Mouse (Mus musculus): ENCODE results near the gene Olfr503. TPM values are rescaled to one million over a fixed set of nuclear protein-coding genes. Genes with fewer than 3 reads are reported as not detected.

Gene Olfr503
- polyA plus RNA-seq (2017; shearing (Covaris generic)) = not detected

DNA sequence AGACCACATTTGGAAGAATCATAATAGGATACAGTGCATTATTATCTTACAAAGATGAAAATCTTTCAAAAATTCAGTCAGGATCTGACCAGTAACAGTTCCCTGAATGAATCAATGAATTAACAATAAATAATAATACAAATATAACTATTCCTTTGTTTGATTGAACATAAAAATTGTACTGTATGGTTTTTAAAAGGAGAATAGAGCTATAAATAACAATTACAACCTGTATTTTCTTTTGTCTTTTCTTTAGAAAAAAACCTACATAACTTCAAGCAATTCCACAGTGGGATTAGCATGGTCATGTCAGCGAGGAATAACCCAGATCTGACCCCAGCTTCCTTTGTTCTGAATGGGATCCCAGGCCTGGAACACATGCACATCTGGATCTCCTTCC, at the start of gene Olfr503:
Olfr503 (plus strand) TSS at position 301 of the 400 bp plus-strand sequence.

DNA sequence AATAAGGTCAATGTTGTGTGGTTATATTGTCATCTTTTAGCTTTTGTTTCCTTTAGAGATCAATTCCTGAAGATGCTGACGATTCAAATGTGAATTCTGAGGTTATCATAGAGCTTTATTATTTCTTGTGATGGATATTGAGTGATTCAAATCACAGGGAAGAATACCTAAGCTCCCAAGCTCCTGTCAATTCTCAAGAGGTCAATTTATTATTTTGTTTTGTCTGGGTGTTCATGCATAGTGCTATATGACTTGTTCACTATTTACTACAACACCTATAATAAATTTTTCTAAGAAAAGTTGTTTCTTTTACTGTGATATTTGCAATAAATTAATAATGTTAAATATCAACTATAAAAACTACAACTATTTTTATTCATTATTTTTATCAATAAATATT, 19.4 kb upstream of the Olfr503 start, which contains the start of gene Olfr502:
Olfr502 (minus strand) TSS at position 101 of the 400 bp plus-strand sequence.

DNA sequence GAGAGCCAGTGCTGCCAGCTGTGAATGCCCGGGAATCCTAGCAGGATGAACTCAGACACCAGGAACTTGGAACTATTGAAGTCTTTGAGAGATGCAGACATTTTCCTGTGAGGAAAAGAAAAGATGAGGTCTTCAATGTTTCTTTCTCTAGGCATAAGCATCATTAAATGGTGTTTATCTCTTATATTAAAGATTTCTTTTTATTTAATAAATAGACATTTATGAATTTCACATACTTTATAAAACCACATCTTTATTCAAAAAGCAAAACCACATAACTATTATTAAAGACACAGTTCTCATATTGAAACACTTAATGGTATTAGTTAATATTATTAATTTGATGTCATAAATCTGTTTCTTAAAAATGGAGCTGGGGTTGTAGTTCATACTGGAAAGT, 21.4 kb downstream of the Olfr503 start, which contains the start of gene Olfr504:
Olfr504 (minus strand) TSS at position 101 of the 400 bp plus-strand sequence.

Other genes starting within 250 kb of the Olfr503 start
- under 1 TPM in 1 of 2 experiments, not detected in 1; 0.31 TPM for gene Olfr491, start 231.1 kb upstream of the Olfr503 start, polyA plus RNA-seq (2017; shearing (Covaris generic))
- gene Olfr492, start 220.9 kb upstream of the Olfr503 start, polyA plus RNA-seq (2017; shearing (Covaris generic)) = not detected
- gene Olfr493, start 197.5 kb upstream of the Olfr503 start, polyA plus RNA-seq (2017; shearing (Covaris generic)) = not detected
- not detected for gene Olfr494, start 179.2 kb upstream of the Olfr503 start, polyA plus RNA-seq (2017; shearing (Covaris generic))
- gene Olfr495, start 151.4 kb upstream of the Olfr503 start, polyA plus RNA-seq (2017; shearing (Covaris generic)) = not detected
- gene Olfr497, start 124.1 kb upstream of the Olfr503 start, polyA plus RNA-seq (2017; shearing (Covaris generic)) = not detected
- not detected for gene Olfr498, start 79.2 kb upstream of the Olfr503 start, polyA plus RNA-seq (2017; shearing (Covaris generic))
- under 1 TPM in 1 of 2 experiments, not detected in 1; 0.61 TPM for gene Olfr502, start 19.5 kb upstream of the Olfr503 start, polyA plus RNA-seq (2017; shearing (Covaris generic))
- gene Olfr504, start 21.3 kb downstream of the Olfr503 start, polyA plus RNA-seq (2017; shearing (Covaris generic)) = not detected
- gene Olfr506, start 66.3 kb downstream of the Olfr503 start, polyA plus RNA-seq (2017; shearing (Covaris generic)) = not detected
- gene Olfr507, start 77.3 kb downstream of the Olfr503 start, polyA plus RNA-seq (2017; shearing (Covaris generic)) = not detected
- not detected for gene Olfr508, start 85.5 kb downstream of the Olfr503 start, polyA plus RNA-seq (2017; shearing (Covaris generic))
- not detected for gene Olfr509, start 107.4 kb downstream of the Olfr503 start, polyA plus RNA-seq (2017; shearing (Covaris generic))
- not detected for gene Olfr510, start 121.9 kb downstream of the Olfr503 start, polyA plus RNA-seq (2017; shearing (Covaris generic))
- not detected for gene Olfr512, start 168.8 kb downstream of the Olfr503 start, polyA plus RNA-seq (2017; shearing (Covaris generic))
- gene Olfr513, start 206.4 kb downstream of the Olfr503 start, polyA plus RNA-seq (2017; shearing (Covaris generic)) = not detected